Mouse (Mus musculus) myocyte (in vitro differentiated cells): ENCODE results near the gene 3110082I17Rik.

Source experiments
- MAX ChIP-seq: IDR thresholded peaks from one replicate; pipeline ENCODE4 v1.6.1; 2011; ENCODE audit warnings: low read depth, mild to moderate bottlenecking, control low read depth
- POLR2A ChIP-seq: IDR thresholded peaks from one replicate; pipeline ENCODE4 v1.6.1; 2011; ENCODE audit warnings: low read depth, mild to moderate bottlenecking, control low read depth, moderate library complexity; ENCODE audit not compliant: insufficient read length
- USF1 ChIP-seq: IDR thresholded peaks from one replicate; pipeline ENCODE4 v1.6.1; 2011; ENCODE audit warnings: low read depth, mild to moderate bottlenecking, control low read depth, moderate library complexity

DNA sequence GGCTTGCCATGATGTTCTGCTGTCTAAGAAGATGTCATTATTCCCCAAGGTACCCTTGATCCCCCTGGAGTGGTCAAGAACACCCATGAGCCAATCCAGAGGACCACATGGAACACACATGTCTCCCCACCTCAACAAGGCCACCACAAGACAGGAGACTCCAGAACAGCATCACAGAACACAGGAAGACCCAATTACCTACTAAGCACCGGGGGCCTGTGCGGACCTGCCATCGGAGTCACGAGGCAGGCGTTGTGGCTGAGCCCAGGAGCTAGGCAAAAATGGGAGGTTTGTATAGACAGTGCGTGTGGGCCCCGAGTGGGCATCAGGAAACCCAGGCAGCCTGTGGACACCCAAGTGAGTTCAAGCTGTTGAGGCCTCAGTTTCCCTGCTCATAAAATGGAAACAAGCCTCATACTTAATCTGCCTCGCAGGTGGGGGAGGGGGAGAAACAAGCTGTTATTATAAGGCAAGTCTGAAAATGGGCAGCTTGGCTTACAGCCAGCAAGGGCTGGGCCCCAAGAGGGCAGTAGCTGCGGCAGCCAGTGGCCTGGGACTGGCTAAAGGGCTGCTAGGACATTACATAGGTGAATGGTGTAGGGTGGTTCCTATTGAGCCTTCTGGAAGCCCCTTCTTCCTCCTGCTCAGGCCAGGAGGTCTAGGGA, 136.9 kb downstream of the 3110082I17Rik start:
- TF ChIP-seq POLR2A, result no peak
- TF ChIP-seq USF1, result no peak
- TF ChIP-seq MAX, result no peak
